Mouse (Mus musculus) monocyte, adult 2 months (primary cell): ENCODE measurements around the gene Gjc2.
A peak's percentile ranks its signal among the peaks of the same experiment; 100 is the strongest.
"Not testable (repeated sequence)": the region's sequence is repeated elsewhere in the genome, so short reads cannot be mapped to it uniquely, and the experiment has no call there.

Experiments
- DNase-seq, 2 experiments: peaks; one replicate each; pipeline ENCODE4 v3.0.0; 2022; ENCODE audit warnings: low spot score in 2 of 2, low read depth in 1 of 2

The Gjc2 gene

GRCm38 (mm10) chr11:59182864-59183331 is at the start of gene Gjc2:
Gene Gjc2 (minus strand): TSS chr11:59183213.
- no peak for DNase-seq

- no peak for DNase-seq
These were observed 49.8 kb upstream of the Gjc2 start for GRCm38 (mm10) chr11:59232797-59233196.

- peak in 1 of 2 experiments; percentile 42 for DNase-seq
These were observed 47.2 kb upstream of the Gjc2 start for GRCm38 (mm10) chr11:59230144-59230760.

GRCm38 (mm10) chr11:59228122-59228953 is 45.3 kb upstream of the Gjc2 start, which contains the start of gene Arf1:
Gene Arf1 (minus strand): TSS chr11:59228270.
- DNase-seq: peak; percentile 85 to 94

- DNase-seq: no peak
These were observed 44.6 kb upstream of the Gjc2 start for GRCm38 (mm10) chr11:59227604-59228121.

GRCm38 (mm10) chr11:59226787-59227603 is 44.0 kb upstream of the Gjc2 start:
- peak in 1 of 2 experiments; percentile 37 for DNase-seq

- DNase-seq: no peak
These were observed 43.2 kb upstream of the Gjc2 start for GRCm38 (mm10) chr11:59226251-59226650.

GRCm38 (mm10) chr11:59225167-59225566 is 42.2 kb upstream of the Gjc2 start:
- DNase-seq: no peak

- no peak for DNase-seq
These were observed 41.5 kb upstream of the Gjc2 start for GRCm38 (mm10) chr11:59224470-59224869.

- DNase-seq: no peak
These were observed 41.0 kb upstream of the Gjc2 start for GRCm38 (mm10) chr11:59224025-59224424.

GRCm38 (mm10) chr11:59222306-59222705 is 39.3 kb upstream of the Gjc2 start:
- DNase-seq: no peak

GRCm38 (mm10) chr11:59221604-59222003 is 38.6 kb upstream of the Gjc2 start:
- no peak for DNase-seq

- DNase-seq: no peak
These were observed 36.1 kb upstream of the Gjc2 start for GRCm38 (mm10) chr11:59219064-59219463.

- no peak for DNase-seq
These were observed 35.5 kb upstream of the Gjc2 start for GRCm38 (mm10) chr11:59218389-59218998.

GRCm38 (mm10) chr11:59216955-59217354 is 33.9 kb upstream of the Gjc2 start:
- DNase-seq: no peak

- no peak for DNase-seq
These were observed 30.0 kb upstream of the Gjc2 start for GRCm38 (mm10) chr11:59212892-59213494.

GRCm38 (mm10) chr11:59212320-59212719 is 29.3 kb upstream of the Gjc2 start:
- DNase-seq: peak in 1 of 2 experiments; percentile 42

- DNase-seq: not testable (repeated sequence)
These were observed 28.5 kb upstream of the Gjc2 start for GRCm38 (mm10) chr11:59211561-59211960.

- DNase-seq: no peak
These were observed 27.0 kb upstream of the Gjc2 start for GRCm38 (mm10) chr11:59210020-59210419.

GRCm38 (mm10) chr11:59209580-59209979 is 26.6 kb upstream of the Gjc2 start:
- DNase-seq: no peak
